Mouse (Mus musculus) embryonic facial prominence, embryonic 15.5 days (tissue): Measurements from ENCODE around the gene 4931406C07Rik. TPM values are rescaled to one million over a fixed set of nuclear protein-coding genes. Genes with fewer than 3 reads are reported as not detected.
"Not testable (repeated sequence)": the region's sequence is repeated elsewhere in the genome, so short reads cannot be mapped to it uniquely, and the experiment has no call there.

Experiments
- ATAC-seq: fragments of 200-750 bp; cut with Nextera tagmentation; 2 replicates; pipeline ENCODE4 v1.8.0; 2017; ENCODE audit warnings: low read depth, moderate TSS enrichment; ENCODE audit not compliant: insufficient number of reproducible peaks, low FRiP score, low TSS enrichment
- H3K27ac ChIP-seq: fragments of 300-500 bp; sonication (generic); replicated peaks from 2 replicates; pipeline ENCODE4 v1.5.1; 2015; ENCODE audit warnings: mild to moderate bottlenecking, inconsistent platforms
- H3K27me3 ChIP-seq: fragments of 300-500 bp; sonication (generic); 2 replicates; pipeline ENCODE4 v1.6.1; 2015; ENCODE audit warnings: inconsistent platforms
- H3K36me3 ChIP-seq: fragments of 300-500 bp; sonication (generic); 2 replicates; pipeline ENCODE4 v1.6.1; 2015; ENCODE audit warnings: mild to moderate bottlenecking, inconsistent platforms
- H3K4me1 ChIP-seq: fragments of 300-500 bp; sonication (generic); 2 replicates; pipeline ENCODE4 v1.6.1; 2015; ENCODE audit warnings: inconsistent platforms
- H3K4me2 ChIP-seq: fragments of 300-500 bp; sonication (generic); replicated peaks from 2 replicates; pipeline ENCODE4 v1.6.1; 2015; ENCODE audit warnings: mild to moderate bottlenecking, inconsistent platforms
- H3K4me3 ChIP-seq: fragments of 300-500 bp; sonication (generic); replicated peaks from 2 replicates; pipeline ENCODE4 v1.5.1; 2015; ENCODE audit warnings: mild to moderate bottlenecking, inconsistent platforms
- H3K9ac ChIP-seq: fragments of 300-500 bp; sonication (generic); 2 replicates; pipeline ENCODE4 v1.6.1; 2015; ENCODE audit warnings: inconsistent platforms
- H3K9me3 ChIP-seq: fragments of 300-500 bp; sonication (generic); replicated peaks from 2 replicates; pipeline ENCODE4 v1.6.1; 2016; ENCODE audit warnings: inconsistent platforms
- WGBS: fragments of 180-500 bp; shearing (Covaris S2); methylation state at CpG from one replicate; pipeline ENCODE4 v1.1.7; 2015; 5-methylcytosine and 5-hydroxymethylcytosine counted together
- polyA plus RNA-seq: library from polyadenylated mRNA; unstranded; fragments of >200 nt; fragmentation: Nextera tagmentation; extraction: Ambion mirVana; gene quantifications from 2 replicates; pipeline ENCODE4 v1.2.1, GENCODE M21; 2015

Gene 4931406C07Rik
- polyA plus RNA-seq, 1 experiment from 2014 or later: 12.5 TPM

GRCm38 (mm10) chr9:15308254-15308653 lies 2.0 kb upstream of the 4931406C07Rik start:
- H3K9me3 ChIP-seq: no peaks in the 10 kb centered on the region
- no peak overlapping the region for H3K27ac ChIP-seq
- no peak overlapping the region for H3K9ac ChIP-seq
- H3K4me3 ChIP-seq: no peak overlapping the region
- peaks cover 21% of the 10 kb centered on the region for H3K4me1 ChIP-seq
- H3K36me3 ChIP-seq: peaks cover 33% of the 10 kb centered on the region
- no peaks in the 10 kb centered on the region for H3K27me3 ChIP-seq
- no peak for ATAC-seq
- WGBS: 49% methylated on average over 2 of the region's 2 CpGs
- no peak overlapping the region for H3K4me2 ChIP-seq

- no peak overlapping the region; the same call in 1 of the 2 replicates for H3K27ac ChIP-seq
- ATAC-seq: no peak
- H3K4me3 ChIP-seq: peak overlapping the region; percentile 81
- peaks cover 28% of the 10 kb centered on the region for H3K36me3 ChIP-seq
- H3K27me3 ChIP-seq: no peaks in the 10 kb centered on the region
- H3K4me2 ChIP-seq: peak overlapping the region; percentile 69
- H3K9me3 ChIP-seq: no peaks in the 10 kb centered on the region
- H3K4me1 ChIP-seq: peaks cover 21% of the 10 kb centered on the region
- H3K9ac ChIP-seq: peak overlapping the region; percentile 95
- 8% methylated on average over 6 of the region's 6 CpGs for WGBS
Measured at GRCm38 (mm10) chr9:15307257-15307656, 1.0 kb upstream of the 4931406C07Rik start.

GRCm38 (mm10) chr9:15305503-15306397 lies 498 bp downstream of the 4931406C07Rik start, which contains the start of gene Taf1d:
Taf1d (plus strand) TSS chr9:15306214.
- Histone ChIP-seq H3K9ac (peak within 1 kb of the TSS; percentile 95), H3K4me3 (peak within 1 kb of the TSS; percentile 81), H3K4me1 (peaks cover 21% of the 10 kb centered on the region), H3K36me3 (peaks cover 17% of the 10 kb centered on the region), H3K4me2 (peak within 1 kb of the TSS; percentile 69), H3K27ac (peak within 1 kb of the TSS; percentile 91), H3K27me3 (no peaks in the 10 kb centered on the region), H3K9me3 (no peaks in the 10 kb centered on the region)
- peak; percentile 95 for ATAC-seq
- WGBS: 12% methylated on average over 45 of the region's 45 CpGs

- Histone ChIP-seq H3K4me1 (peaks cover 15% of the 10 kb centered on the region), H3K27me3 (no peaks in the 10 kb centered on the region), H3K4me2 (no peak overlapping the region), H3K9ac (no peak overlapping the region), H3K36me3 (no peaks in the 10 kb centered on the region), H3K4me3 (no peak overlapping the region), H3K9me3 (no peaks in the 10 kb centered on the region), H3K27ac (no peak overlapping the region)
- WGBS: 65% methylated on average over 2 of the region's 2 CpGs
- no peak for ATAC-seq
Measured at GRCm38 (mm10) chr9:15302881-15303280, 3.4 kb downstream of the 4931406C07Rik start.

- H3K27me3 ChIP-seq, ATAC-seq, H3K9me3 ChIP-seq, H3K4me3 ChIP-seq, H3K4me1 ChIP-seq, H3K36me3 ChIP-seq, H3K9ac ChIP-seq, H3K4me2 ChIP-seq, H3K27ac ChIP-seq: not testable (repeated sequence)
- WGBS: 79% methylated on average over 6 of the region's 6 CpGs
Measured at GRCm38 (mm10) chr9:15302006-15302405, 4.2 kb downstream of the 4931406C07Rik start.

GRCm38 (mm10) chr9:15301399-15301798 lies 4.8 kb downstream of the 4931406C07Rik start:
- no peak for ATAC-seq
- H3K27ac ChIP-seq: 0 out of 2 replicates have a peak overlapping the region, but pooled peaks have one; percentile 41
- H3K36me3 ChIP-seq: 0 out of 2 replicates have a peak, but pooled peaks cover 3% of the 10 kb centered on the region
- WGBS: 25% methylated on average over 6 of the region's 6 CpGs
- H3K4me1 ChIP-seq: 0 out of 2 replicates have a peak, but pooled peaks cover 4% of the 10 kb centered on the region
- no peaks in the 10 kb centered on the region for H3K9me3 ChIP-seq
- H3K9ac ChIP-seq: no peak overlapping the region
- no peak overlapping the region for H3K4me2 ChIP-seq
- H3K27me3 ChIP-seq: no peaks in the 10 kb centered on the region
- H3K4me3 ChIP-seq: no peak overlapping the region

GRCm38 (mm10) chr9:15300056-15300455 lies 6.2 kb downstream of the 4931406C07Rik start:
- H3K4me3 ChIP-seq: no peak overlapping the region
- WGBS: 71% methylated on average over 5 of the region's 5 CpGs
- no peaks in the 10 kb centered on the region for H3K4me1 ChIP-seq
- 0 out of 2 replicates have a peak, but pooled peaks cover 3% of the 10 kb centered on the region for H3K36me3 ChIP-seq
- H3K4me2 ChIP-seq: no peak overlapping the region
- ATAC-seq: no peak
- H3K9ac ChIP-seq: no peak overlapping the region
- no peaks in the 10 kb centered on the region for H3K9me3 ChIP-seq
- no peak overlapping the region for H3K27ac ChIP-seq
- H3K27me3 ChIP-seq: no peaks in the 10 kb centered on the region

GRCm38 (mm10) chr9:15298451-15298850 lies 7.8 kb downstream of the 4931406C07Rik start:
- Histone ChIP-seq H3K36me3 (0 out of 2 replicates have a peak, but pooled peaks cover 3% of the 10 kb centered on the region), H3K9ac (no peak overlapping the region), H3K4me2 (no peak overlapping the region), H3K4me1 (no peaks in the 10 kb centered on the region), H3K4me3 (no peak overlapping the region), H3K9me3 (no peaks in the 10 kb centered on the region), H3K27me3 (no peaks in the 10 kb centered on the region), H3K27ac (no peak overlapping the region)
- no peak for ATAC-seq
- 66% methylated on average over 2 of the region's 2 CpGs for WGBS

GRCm38 (mm10) chr9:15297112-15297511 lies 9.1 kb downstream of the 4931406C07Rik start:
- H3K27me3 ChIP-seq: no peaks in the 10 kb centered on the region
- no peak overlapping the region for H3K27ac ChIP-seq
- no peaks in the 10 kb centered on the region for H3K9me3 ChIP-seq
- H3K4me3 ChIP-seq: no peak overlapping the region
- WGBS: 81% methylated on average over 7 of the region's 7 CpGs
- H3K9ac ChIP-seq: no peak overlapping the region
- ATAC-seq: no peak
- H3K36me3 ChIP-seq: 0 out of 2 replicates have a peak, but pooled peaks cover 3% of the 10 kb centered on the region
- H3K4me2 ChIP-seq: no peak overlapping the region
- no peaks in the 10 kb centered on the region for H3K4me1 ChIP-seq

- Histone ChIP-seq H3K4me3 (no peak overlapping the region), H3K9ac (no peak overlapping the region), H3K4me2 (no peak overlapping the region), H3K36me3 (peaks cover 14% of the 10 kb centered on the region; the same call in 1 of the 2 replicates), H3K4me1 (no peaks in the 10 kb centered on the region), H3K27ac (no peak overlapping the region), H3K9me3 (no peaks in the 10 kb centered on the region), H3K27me3 (no peaks in the 10 kb centered on the region)
- no peak for ATAC-seq
- WGBS: 86% methylated on average over 6 of the region's 6 CpGs
Measured at GRCm38 (mm10) chr9:15289251-15289650, 17.0 kb downstream of the 4931406C07Rik start.

GRCm38 (mm10) chr9:15288402-15288801 lies 17.8 kb downstream of the 4931406C07Rik start:
- Histone ChIP-seq H3K9me3 (no peaks in the 10 kb centered on the region), H3K4me3 (no peak overlapping the region), H3K27me3 (no peaks in the 10 kb centered on the region), H3K9ac (no peak overlapping the region), H3K4me1 (no peaks in the 10 kb centered on the region), H3K4me2 (no peak overlapping the region), H3K36me3 (peaks cover 14% of the 10 kb centered on the region; the same call in 1 of the 2 replicates), H3K27ac (no peak overlapping the region)
- no peak for ATAC-seq
- 87% methylated on average over 3 of the region's 3 CpGs for WGBS
